Mouse (Mus musculus): Measurements from ENCODE around the gene Sh3bgr. TPM values are rescaled to one million over a fixed set of nuclear protein-coding genes. Genes with fewer than 3 reads are reported as not detected.

The Sh3bgr gene
- polyA plus RNA-seq, 1 experiment, result 10.3 TPM

GRCm38 (mm10) chr16:96165723-96166264 is 34.5 kb upstream of the Sh3bgr start:
- Histone ChIP-seq H3K79me2 (ENCODE audit: control insufficient read depth, insufficient read depth) (no peaks in the 10 kb centered on the region), H3K4me3 (ENCODE audit: insufficient read depth, poor library complexity, severe bottlenecking) (no peak overlapping the region), H3K27me3 (ENCODE audit: control insufficient read depth, insufficient read depth, insufficient read length) (no peaks in the 10 kb centered on the region), H3K79me3 (ENCODE audit: low read depth) (no peaks in the 10 kb centered on the region), H3K36me3 (ENCODE audit: control insufficient read depth, insufficient read depth) (no peaks in the 10 kb centered on the region), H3ac (ENCODE audit: control insufficient read depth, insufficient read length, low read depth) (no peak overlapping the region)
- TF ChIP-seq MYOG (IDR thresholded peaks at IDR 0.05; ENCODE audit: control insufficient read depth, extremely low read depth, insufficient read length) (no peak), MYOD1 (IDR thresholded peaks at IDR 0.05; ENCODE audit: control insufficient read depth, insufficient read length, low read depth) (no peak), CTCF (IDR thresholded peaks at IDR 0.05; ENCODE audit: control insufficient read depth, insufficient read depth, insufficient read length) (no peak), FOSL1 (IDR thresholded peaks at IDR 0.05; ENCODE audit: insufficient read depth, low read length, poor library complexity, severe bottlenecking) (no peak), MAX (IDR thresholded peaks at IDR 0.05) (no peak), USF1 (IDR thresholded peaks at IDR 0.05; ENCODE audit: low read depth) (no peak), CEBPB (IDR thresholded peaks at IDR 0.05; ENCODE audit: low read depth) (no peak)

GRCm38 (mm10) chr16:96168837-96169236 is 31.4 kb upstream of the Sh3bgr start:
- Histone ChIP-seq H3K4me3 (ENCODE audit: insufficient read depth, poor library complexity, severe bottlenecking) (no peak overlapping the region), H3K79me2 (ENCODE audit: control insufficient read depth, insufficient read depth) (no peaks in the 10 kb centered on the region), H3ac (ENCODE audit: control insufficient read depth, insufficient read length, low read depth) (no peak overlapping the region), H3K27me3 (ENCODE audit: control insufficient read depth, insufficient read depth, insufficient read length) (no peaks in the 10 kb centered on the region), H3K79me3 (ENCODE audit: low read depth) (no peaks in the 10 kb centered on the region), H3K36me3 (ENCODE audit: control insufficient read depth, insufficient read depth) (no peaks in the 10 kb centered on the region)
- TF ChIP-seq MYOD1 (IDR thresholded peaks at IDR 0.05; ENCODE audit: control insufficient read depth, insufficient read length, low read depth) (no peak), USF1 (IDR thresholded peaks at IDR 0.05; ENCODE audit: low read depth) (no peak), MAX (IDR thresholded peaks at IDR 0.05) (no peak), CTCF (IDR thresholded peaks at IDR 0.05; ENCODE audit: control insufficient read depth, insufficient read depth, insufficient read length) (no peak), CEBPB (IDR thresholded peaks at IDR 0.05; ENCODE audit: low read depth) (no peak), FOSL1 (IDR thresholded peaks at IDR 0.05; ENCODE audit: insufficient read depth, low read length, poor library complexity, severe bottlenecking) (no peak), MYOG (IDR thresholded peaks at IDR 0.05; ENCODE audit: control insufficient read depth, extremely low read depth, insufficient read length) (no peak)

- Histone ChIP-seq H3K79me2 (ENCODE audit: control insufficient read depth, insufficient read depth) (no peaks in the 10 kb centered on the region), H3K4me3 (ENCODE audit: insufficient read depth, poor library complexity, severe bottlenecking) (no peak overlapping the region), H3K79me3 (ENCODE audit: low read depth) (no peaks in the 10 kb centered on the region), H3K36me3 (ENCODE audit: control insufficient read depth, insufficient read depth) (no peaks in the 10 kb centered on the region), H3ac (ENCODE audit: control insufficient read depth, insufficient read length, low read depth) (no peak overlapping the region), H3K27me3 (ENCODE audit: control insufficient read depth, insufficient read depth, insufficient read length) (no peaks in the 10 kb centered on the region)
- TF ChIP-seq MYOD1 (IDR thresholded peaks at IDR 0.05; ENCODE audit: control insufficient read depth, insufficient read length, low read depth) (no peak), CEBPB (IDR thresholded peaks at IDR 0.05; ENCODE audit: low read depth) (no peak), MYOG (IDR thresholded peaks at IDR 0.05; ENCODE audit: control insufficient read depth, extremely low read depth, insufficient read length) (no peak), CTCF (IDR thresholded peaks at IDR 0.05; ENCODE audit: control insufficient read depth, insufficient read depth, insufficient read length) (no peak), MAX (IDR thresholded peaks at IDR 0.05) (no peak), USF1 (IDR thresholded peaks at IDR 0.05; ENCODE audit: low read depth) (no peak), FOSL1 (IDR thresholded peaks at IDR 0.05; ENCODE audit: insufficient read depth, low read length, poor library complexity, severe bottlenecking) (no peak)
These were observed 26.6 kb upstream of the Sh3bgr start for GRCm38 (mm10) chr16:96173648-96174047.

GRCm38 (mm10) chr16:96175399-96175798 is 24.9 kb upstream of the Sh3bgr start:
- H3K36me3 ChIP-seq (ENCODE audit: control insufficient read depth, insufficient read depth), result no peaks in the 10 kb centered on the region
- no peak for TF ChIP-seq CTCF (IDR thresholded peaks at IDR 0.05; ENCODE audit: control insufficient read depth, insufficient read depth, insufficient read length)
- TF ChIP-seq MYOG (IDR thresholded peaks at IDR 0.05; ENCODE audit: control insufficient read depth, extremely low read depth, insufficient read length), result no peak
- TF ChIP-seq MAX (IDR thresholded peaks at IDR 0.05), result no peak
- no peak for TF ChIP-seq MYOD1 (IDR thresholded peaks at IDR 0.05; ENCODE audit: control insufficient read depth, insufficient read length, low read depth)
- no peak for TF ChIP-seq FOSL1 (IDR thresholded peaks at IDR 0.05; ENCODE audit: insufficient read depth, low read length, poor library complexity, severe bottlenecking)
- TF ChIP-seq USF1 (IDR thresholded peaks at IDR 0.05; ENCODE audit: low read depth), result no peak
- TF ChIP-seq CEBPB (IDR thresholded peaks at IDR 0.05; ENCODE audit: low read depth), result no peak
- no peaks in the 10 kb centered on the region for H3K27me3 ChIP-seq (ENCODE audit: control insufficient read depth, insufficient read depth, insufficient read length)
- H3K4me3 ChIP-seq (ENCODE audit: insufficient read depth, poor library complexity, severe bottlenecking), result no peak overlapping the region
- no peaks in the 10 kb centered on the region for H3K79me2 ChIP-seq (ENCODE audit: control insufficient read depth, insufficient read depth)
- H3K79me3 ChIP-seq (ENCODE audit: low read depth), result no peaks in the 10 kb centered on the region
- no peak overlapping the region for H3ac ChIP-seq (ENCODE audit: control insufficient read depth, insufficient read length, low read depth)

GRCm38 (mm10) chr16:96179156-96179555 is 21.1 kb upstream of the Sh3bgr start:
- TF ChIP-seq CEBPB (IDR thresholded peaks at IDR 0.05; ENCODE audit: low read depth) (no peak), MYOG (IDR thresholded peaks at IDR 0.05; ENCODE audit: control insufficient read depth, extremely low read depth, insufficient read length) (no peak), MAX (IDR thresholded peaks at IDR 0.05) (no peak), MYOD1 (IDR thresholded peaks at IDR 0.05; ENCODE audit: control insufficient read depth, insufficient read length, low read depth) (no peak), FOSL1 (IDR thresholded peaks at IDR 0.05; ENCODE audit: insufficient read depth, low read length, poor library complexity, severe bottlenecking) (no peak), CTCF (IDR thresholded peaks at IDR 0.05; ENCODE audit: control insufficient read depth, insufficient read depth, insufficient read length) (no peak)
- H3K36me3 ChIP-seq (ENCODE audit: control insufficient read depth, insufficient read depth), result no peaks in the 10 kb centered on the region
- no peaks in the 10 kb centered on the region for H3K79me2 ChIP-seq (ENCODE audit: control insufficient read depth, insufficient read depth)
- H3K4me3 ChIP-seq (ENCODE audit: insufficient read depth, poor library complexity, severe bottlenecking), result no peak overlapping the region
- H3ac ChIP-seq (ENCODE audit: control insufficient read depth, insufficient read length, low read depth), result no peak overlapping the region
- no peaks in the 10 kb centered on the region for H3K79me3 ChIP-seq (ENCODE audit: low read depth)
- no peaks in the 10 kb centered on the region for H3K27me3 ChIP-seq (ENCODE audit: control insufficient read depth, insufficient read depth, insufficient read length)

Data from C2C12 (cell line).